Mouse (Mus musculus) cortical plate, adult 2 months (tissue): ENCODE measurements at regions not wholly inside any gene's neighbourhood (a gene's known extent, or its start where the extent isn't known, plus 50 kb on each side); places are given as distances from the start of the nearest gene placed in this dataset.

ENCODE experiments used
- H3K27ac ChIP-seq: fragments of 200-500 bp; 2 replicates; pipeline ENCODE4 v1.5.1; 2012; ENCODE audit warnings: low read length, control low read depth, inconsistent platforms; ENCODE audit not compliant: insufficient read depth
- H3K4me1 ChIP-seq: fragments of 200-500 bp; 2 replicates; pipeline ENCODE4 v1.6.1; 2011; ENCODE audit warnings: low read length; ENCODE audit not compliant: control insufficient read depth, insufficient read depth
- H3K4me3 ChIP-seq: fragments of 200-500 bp; 2 replicates; pipeline ENCODE4 v1.5.1; 2011; ENCODE audit warnings: mild to moderate bottlenecking, low read length, control low read depth; ENCODE audit not compliant: insufficient read depth
- CTCF ChIP-seq: fragments of 200-500 bp; IDR thresholded peaks from 2 replicates; pipeline ENCODE4 v1.5.1; 2011; ENCODE audit warnings: mild to moderate bottlenecking, control low read depth, low read length; ENCODE audit not compliant: insufficient read depth; ENCODE audit errors: extremely low read depth
- POLR2A ChIP-seq: fragments of 200-500 bp; IDR thresholded peaks from 2 replicates; pipeline ENCODE4 v1.6.1; 2011; ENCODE audit warnings: mild to moderate bottlenecking, low read length, control low read depth; ENCODE audit not compliant: insufficient read depth; ENCODE audit errors: extremely low read depth

GRCm38 (mm10) chr12:12683733-12684470, 257.8 kb downstream of the Mycn start:
- H3K27ac ChIP-seq = no peak overlapping the region
- peaks cover 3% of the 10 kb centered on the region; the same call in 1 of the 2 replicates for H3K4me1 ChIP-seq
- H3K4me3 ChIP-seq = no peak overlapping the region
- no peak for TF ChIP-seq CTCF
- no peak for TF ChIP-seq POLR2A

- H3K4me3 ChIP-seq = peak overlapping the region; percentile 35
- no peak for TF ChIP-seq CTCF
- TF ChIP-seq POLR2A = no peak
- no peak overlapping the region; the same call in 1 of the 2 replicates for H3K27ac ChIP-seq
- H3K4me1 ChIP-seq = peaks cover 3% of the 10 kb centered on the region; the same call in 1 of the 2 replicates
Measured at GRCm38 (mm10) chr12:12681101-12681500, 260.6 kb downstream of the Mycn start.

- no peak for TF ChIP-seq CTCF
- TF ChIP-seq POLR2A = peak; percentile 61; the same call in 1 of the 2 replicates
- Histone ChIP-seq H3K27ac (0 out of 2 replicates have a peak overlapping the region, but pooled peaks have one; percentile 33), H3K4me1 (peaks cover 3% of the 10 kb centered on the region; the same call in 1 of the 2 replicates), H3K4me3 (peak overlapping the region; percentile 35)
Measured at GRCm38 (mm10) chr12:12680371-12680921, 261.3 kb downstream of the Mycn start.

GRCm38 (mm10) chr12:12676676-12677075, 265.0 kb downstream of the Mycn start:
- H3K4me3 ChIP-seq = no peak overlapping the region
- TF ChIP-seq POLR2A (no peak), CTCF (no peak)
- 0 out of 2 replicates have a peak, but pooled peaks cover 1% of the 10 kb centered on the region for H3K4me1 ChIP-seq
- H3K27ac ChIP-seq = no peak overlapping the region

- Histone ChIP-seq H3K4me1 (no peaks in the 10 kb centered on the region), H3K27ac (no peak overlapping the region), H3K4me3 (no peak overlapping the region)
- no peak for TF ChIP-seq POLR2A
- TF ChIP-seq CTCF = no peak
Measured at GRCm38 (mm10) chr12:12669931-12670330, 271.8 kb downstream of the Mycn start.

GRCm38 (mm10) chr12:12668919-12669318, 272.8 kb downstream of the Mycn start:
- Histone ChIP-seq H3K27ac (no peak overlapping the region), H3K4me1 (no peaks in the 10 kb centered on the region), H3K4me3 (no peak overlapping the region)
- no peak for TF ChIP-seq POLR2A
- no peak for TF ChIP-seq CTCF

GRCm38 (mm10) chr12:12655611-12656010, 286.1 kb downstream of the Mycn start:
- TF ChIP-seq CTCF (no peak), POLR2A (no peak)
- no peak overlapping the region for H3K4me3 ChIP-seq
- H3K4me1 ChIP-seq = no peaks in the 10 kb centered on the region
- H3K27ac ChIP-seq = no peak overlapping the region

- Histone ChIP-seq H3K27ac (no peak overlapping the region), H3K4me3 (no peak overlapping the region), H3K4me1 (no peaks in the 10 kb centered on the region)
- no peak for TF ChIP-seq CTCF
Measured at GRCm38 (mm10) chr12:12655184-12655583, 286.5 kb downstream of the Mycn start.

GRCm38 (mm10) chr12:12652361-12652760, 289.4 kb downstream of the Mycn start:
- H3K4me1 ChIP-seq = no peaks in the 10 kb centered on the region
- no peak overlapping the region for H3K27ac ChIP-seq
- no peak for TF ChIP-seq CTCF
- no peak for TF ChIP-seq POLR2A
- no peak overlapping the region for H3K4me3 ChIP-seq

GRCm38 (mm10) chr12:12650309-12650708, 291.4 kb downstream of the Mycn start:
- Histone ChIP-seq H3K4me3 (no peak overlapping the region), H3K27ac (no peak overlapping the region), H3K4me1 (no peaks in the 10 kb centered on the region)
- TF ChIP-seq CTCF = no peak
- TF ChIP-seq POLR2A = no peak
